Mouse (Mus musculus): ENCODE results near the gene Cnn1. TPM values are rescaled to one million over a fixed set of nuclear protein-coding genes. Genes with fewer than 3 reads are reported as not detected.
"Not testable (repeated sequence)": the region's sequence is repeated elsewhere in the genome, so short reads cannot be mapped to it uniquely, and the experiment has no call there.

Gene Cnn1
- total RNA-seq, 2 experiments from 2014 or later = 0.20 to 0.39 TPM

DNA sequence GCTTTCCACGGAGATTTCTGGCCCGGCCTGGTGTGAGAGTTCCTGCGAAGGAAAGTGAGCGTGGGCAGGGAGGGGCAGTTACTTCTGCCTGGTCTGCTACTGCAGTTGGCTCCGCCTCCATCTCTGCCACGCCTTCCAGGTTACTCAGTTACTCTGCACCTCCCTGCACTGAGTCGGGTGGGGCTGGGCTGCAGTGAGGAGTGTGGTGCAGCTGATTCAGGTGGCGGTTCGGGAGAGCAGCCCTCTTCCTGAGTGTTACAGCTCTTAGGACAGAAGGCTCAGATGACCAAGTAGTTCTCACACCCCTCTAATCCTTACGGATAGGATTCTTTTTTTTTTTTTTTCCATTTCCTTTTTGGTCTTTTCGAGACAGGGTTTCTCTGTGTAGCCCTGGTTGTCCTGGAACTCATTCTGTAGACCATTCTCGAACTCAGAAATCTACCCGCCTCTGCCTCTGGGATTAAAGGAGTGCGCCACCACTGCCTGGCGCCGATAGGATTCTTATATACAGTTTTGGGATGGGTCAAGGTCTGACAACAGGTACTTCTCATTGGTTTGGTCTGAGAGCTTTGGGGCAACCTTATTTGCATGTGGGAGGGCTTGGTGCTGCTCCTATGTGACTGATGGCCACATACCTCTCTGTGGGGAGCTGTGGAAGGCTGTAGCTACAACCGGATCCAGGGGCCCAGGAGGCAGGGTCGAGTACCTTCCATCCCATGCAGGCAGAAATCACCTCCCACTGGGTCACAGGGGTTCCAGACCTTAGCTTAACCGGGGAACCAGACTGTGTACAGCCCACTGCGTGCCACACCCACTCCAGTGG is 50.6 kb downstream of the Cnn1 start:
- DNase-seq (ENCODE audit: extremely low spot score in 1 of 2, low spot score in 2 of 2) = no peak
- intact Hi-C loops (cut with DNase I) = loop anchor here (10.0 kb wide), 1 partner anchor 255 kb away; no protein-coding TSS in a partner anchor

DNA sequence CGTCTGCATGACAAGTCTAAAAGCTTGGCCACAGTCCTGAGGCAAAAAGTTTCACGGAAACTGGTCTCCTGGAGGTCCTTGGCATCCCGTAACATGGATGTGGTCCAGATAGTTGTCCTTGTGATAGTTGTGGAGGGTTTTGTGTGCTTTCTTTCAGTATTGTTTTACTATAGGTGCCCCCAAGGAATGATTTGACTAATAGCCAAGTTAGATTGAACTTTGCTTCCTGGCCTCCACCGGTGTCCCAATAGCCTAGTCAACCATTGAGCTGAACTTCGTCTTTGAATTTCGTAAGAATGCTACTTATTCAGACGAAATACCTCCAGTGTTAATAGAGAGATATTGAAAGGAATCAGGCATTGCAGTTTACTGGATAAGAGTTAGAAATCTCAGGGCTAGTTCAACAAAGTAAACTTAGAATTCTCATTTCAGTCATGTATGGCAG is 51.3 kb downstream of the Cnn1 start:
- intact Hi-C loops (cut with DNase I) = loop anchor here (10.0 kb wide), 1 partner anchor 255 kb away; no protein-coding TSS in a partner anchor
- DNase-seq (ENCODE audit: extremely low spot score in 1 of 2, low spot score in 2 of 2) = not testable (repeated sequence)

DNA sequence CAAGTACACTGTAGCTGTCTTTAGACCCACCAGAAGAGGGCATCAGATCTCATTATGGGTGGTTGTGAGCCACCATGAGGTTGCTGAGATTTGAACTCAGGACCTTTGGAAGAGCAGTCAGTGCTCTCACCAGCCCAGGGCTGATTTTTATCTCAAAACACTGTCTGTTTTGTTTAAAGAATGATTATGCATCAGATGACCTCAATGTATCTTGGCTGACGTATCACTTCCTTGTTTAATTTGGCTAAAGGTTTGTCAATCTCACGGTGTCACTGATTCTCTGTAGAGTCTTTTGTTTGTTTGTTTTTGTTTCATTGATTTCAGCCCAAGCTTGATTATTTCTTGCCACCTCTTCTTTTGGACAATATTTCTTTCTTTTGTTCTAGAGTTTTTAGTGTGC is 51.9 kb downstream of the Cnn1 start:
- no peak for DNase-seq (ENCODE audit: extremely low spot score in 1 of 2, low spot score in 2 of 2)
- intact Hi-C loops (cut with DNase I) = loop anchor here (10.0 kb wide), 1 partner anchor 254 kb away; no protein-coding TSS in a partner anchor

DNA sequence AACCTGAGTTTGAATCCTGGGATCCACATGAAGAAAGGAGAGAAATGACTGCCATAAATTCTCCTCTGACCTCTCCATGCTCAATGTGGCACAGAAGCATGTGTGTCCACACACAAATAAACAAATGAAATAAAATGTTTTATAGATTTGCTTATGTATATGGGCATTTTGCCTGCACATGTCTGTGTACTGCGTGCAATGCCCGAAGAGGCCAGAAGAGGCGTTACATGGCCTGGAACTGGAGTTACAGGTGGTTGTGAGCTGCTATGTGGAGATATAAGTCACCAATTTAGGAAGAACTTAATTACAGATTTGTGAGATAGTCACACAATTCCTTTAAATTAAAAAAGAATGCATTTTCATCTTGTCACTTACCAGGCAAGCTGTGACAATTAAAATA is 54.8 kb downstream of the Cnn1 start:
- intact Hi-C loops (cut with DNase I) = loop anchor here (10.0 kb wide), 1 partner anchor 251 kb away; no protein-coding TSS in a partner anchor
- no peak for DNase-seq (ENCODE audit: extremely low spot score in 1 of 2, low spot score in 2 of 2)

DNA sequence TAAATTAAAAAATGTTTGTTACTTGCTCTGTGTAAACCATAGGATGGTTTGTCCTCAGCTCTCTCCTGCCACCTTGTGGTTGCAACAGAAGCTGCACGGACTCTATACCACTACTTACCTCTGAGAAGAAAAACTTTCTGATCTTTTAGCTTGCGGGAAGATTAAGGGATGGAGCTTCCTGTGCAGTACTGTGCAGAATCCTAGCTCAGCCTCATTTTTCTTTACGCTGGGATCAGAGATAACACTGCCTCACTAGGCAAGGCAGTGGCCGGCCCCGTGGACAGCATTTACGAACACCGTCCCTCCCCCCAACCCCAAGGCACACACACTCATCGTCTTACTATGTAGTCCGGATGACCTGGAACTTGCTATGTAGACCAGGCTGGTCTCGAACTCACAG is 56.6 kb downstream of the Cnn1 start:
- peak; percentile 66 to 70 for DNase-seq (ENCODE audit: extremely low spot score in 1 of 2, low spot score in 2 of 2)
- intact Hi-C loops (cut with DNase I) = loop anchor here (10.0 kb wide), 1 partner anchor 249 kb away; no protein-coding TSS in a partner anchor

DNA sequence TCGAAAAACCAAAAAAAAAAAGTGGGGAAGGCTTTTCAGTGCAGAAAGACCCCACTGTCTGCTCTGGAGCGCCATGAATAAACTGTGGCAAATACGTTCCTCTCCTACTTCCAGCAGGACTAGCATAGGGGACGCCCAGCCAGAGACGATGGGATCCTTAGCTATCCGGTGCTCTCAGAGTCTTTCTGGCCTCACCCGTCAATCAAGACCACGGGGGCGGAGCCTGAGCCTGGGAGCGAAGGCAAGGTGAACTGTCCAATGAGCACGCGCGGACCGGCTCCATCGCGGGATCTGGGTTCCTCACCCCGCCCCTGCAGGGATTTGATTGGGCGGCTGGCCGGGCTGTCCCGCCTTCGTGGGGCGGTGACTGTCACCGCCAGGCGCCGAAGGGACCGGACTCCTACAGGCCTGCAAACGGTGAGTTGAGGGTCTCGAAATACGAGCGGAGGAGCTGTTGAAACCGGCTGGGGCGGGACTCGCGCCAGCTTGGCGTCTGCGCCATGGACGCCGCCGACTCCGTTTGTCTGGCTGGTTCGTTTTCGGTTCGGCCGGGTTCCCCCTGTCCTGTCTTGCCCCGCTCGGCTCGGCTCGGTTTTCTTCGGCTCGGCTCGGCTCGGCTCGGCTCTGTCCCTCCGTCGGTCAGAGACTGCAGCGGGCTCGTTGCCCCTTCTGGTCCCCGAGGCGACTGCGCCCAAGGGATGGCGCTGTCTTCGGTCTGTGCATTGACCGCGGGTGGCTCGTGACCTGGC is 57.7 kb downstream of the Cnn1 start, which contains the start of gene Pigyl:
Pigyl (plus strand) TSS at position 350 of the 749 bp plus-strand sequence.
- DNase-seq (ENCODE audit: extremely low spot score in 1 of 2, low spot score in 2 of 2) = peak; percentile 98 to 100
- intact Hi-C loops (cut with DNase I) = loop anchor here (10.0 kb wide), 1 partner anchor 248 kb away; no protein-coding TSS in a partner anchor

DNA sequence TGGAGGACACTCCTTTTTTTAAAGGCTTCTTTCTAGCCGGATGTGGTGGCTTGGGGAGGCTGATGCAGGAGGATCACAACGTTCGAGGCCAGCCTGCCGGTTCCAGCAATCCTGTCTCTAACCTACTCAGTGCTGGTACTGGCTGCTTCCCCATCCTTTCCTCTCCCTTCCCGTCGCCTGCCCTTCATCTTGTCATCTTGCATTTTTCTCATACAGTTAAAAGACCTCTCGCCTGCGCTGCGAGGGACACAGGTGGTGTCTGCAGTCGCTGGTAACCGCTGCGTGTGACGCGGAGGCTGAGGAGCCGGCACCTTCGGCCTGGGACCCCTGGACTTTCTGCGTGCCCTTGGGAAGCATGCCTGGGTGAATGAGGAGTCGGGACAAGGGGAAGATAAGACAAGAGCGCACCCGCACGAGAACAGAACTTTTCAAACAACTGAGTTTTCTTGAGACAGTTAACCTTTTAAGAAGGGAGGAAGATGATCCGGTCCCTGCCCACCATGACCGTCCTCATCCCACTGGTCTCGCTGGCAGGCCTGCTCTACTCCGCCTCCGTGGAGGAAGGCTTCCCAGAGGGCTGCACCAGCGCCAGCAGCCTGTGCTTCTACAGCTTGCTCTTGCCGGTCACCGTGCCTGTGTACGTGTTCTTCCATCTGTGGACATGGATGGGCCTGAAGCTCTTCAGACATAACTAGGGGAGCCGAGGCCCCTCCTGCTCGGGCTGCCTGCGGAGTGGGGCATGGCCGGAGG is 58.7 kb downstream of the Cnn1 start:
- no peak for DNase-seq (ENCODE audit: extremely low spot score in 1 of 2, low spot score in 2 of 2)
- intact Hi-C loops (cut with DNase I) = loop anchor here (10.0 kb wide), 1 partner anchor 247 kb away; no protein-coding TSS in a partner anchor

Small RNAs within 50 kb of the gene (microRNA-seq; reads per million reads assigned to microRNA genes)
- 1.4 reads per million for gene Mir7084

Other genes with a start within 250 kb of the Cnn1 start
- 10 to 100 TPM; 23.5 to 25.2 TPM for gene Dock6, start 246.6 kb upstream of the Cnn1 start, total RNA-seq (2021)
- 10 to 100 TPM; 22.0 to 25.0 TPM for gene Rab3d, start 181.0 kb upstream of the Cnn1 start, total RNA-seq (2021)
- gene Ccdc159, start 171.7 kb upstream of the Cnn1 start, total RNA-seq (2021) = 10 to 100 TPM; 15.3 to 15.8 TPM
- gene Tmem205, start 171.7 kb upstream of the Cnn1 start, total RNA-seq (2021) = 10 to 100 TPM; 31.2 to 35.1 TPM
- 100 to 1,000 TPM; 259 to 269 TPM for gene Plppr2, start 162.2 kb upstream of the Cnn1 start, total RNA-seq (2021)
- 10 to 100 TPM; 12.6 to 14.9 TPM for gene Swsap1, start 143.5 kb upstream of the Cnn1 start, total RNA-seq (2021)
- 1 to 10 TPM; 1.4 to 1.9 TPM for gene Epor, start 135.7 kb upstream of the Cnn1 start, total RNA-seq (2021)
- 1 to 10 TPM; 1.3 to 1.8 TPM for gene Rgl3, start 109.8 kb upstream of the Cnn1 start, total RNA-seq (2021)
- 1 to 10 TPM; 5.2 to 6.7 TPM for gene Ccdc151, start 96.6 kb upstream of the Cnn1 start, total RNA-seq (2021)
- 10 to 100 TPM; 92.2 to 94.9 TPM for gene Prkcsh, start 96.4 kb upstream of the Cnn1 start, total RNA-seq (2021)
- gene Elavl3, start 47.2 kb upstream of the Cnn1 start, total RNA-seq (2021) = 100 to 1,000 TPM; 184 to 210 TPM
- gene Gm49318, start 28.0 kb upstream of the Cnn1 start, total RNA-seq (2021) = under 1 TPM; 0.85 to 0.94 TPM
- gene Zfp653, start 27.8 kb upstream of the Cnn1 start, total RNA-seq (2021) = 10 to 100 TPM; 20.7 to 20.8 TPM
- 10 to 100 TPM; 40.5 to 42.8 TPM for gene Ecsit, start 13.8 kb upstream of the Cnn1 start, total RNA-seq (2021)
- gene Elof1, start 18.0 kb downstream of the Cnn1 start, total RNA-seq (2021) = 10 to 100 TPM; 63.0 to 63.7 TPM
- gene Acp5, start 36.5 kb downstream of the Cnn1 start, total RNA-seq (2021) = under 1 TPM; 0.61 to 0.75 TPM
- 10 to 100 TPM; 40.9 to 42.3 TPM for gene Pigyl, start 57.6 kb downstream of the Cnn1 start, total RNA-seq (2021)
- gene Zfp872, start 88.9 kb downstream of the Cnn1 start, total RNA-seq (2021) = under 1 TPM; 0.21 to 0.39 TPM
- gene Zfp809, start 126.5 kb downstream of the Cnn1 start, total RNA-seq (2021) = 10 to 100 TPM; 13.6 to 15.6 TPM
- gene Zfp599, start 160.7 kb downstream of the Cnn1 start, total RNA-seq (2021) = 1 to 10 TPM; 3.7 to 4.2 TPM
- gene Zfp810, start 208.4 kb downstream of the Cnn1 start, total RNA-seq (2021) = 10 to 100 TPM; 22.1 to 25.5 TPM

Data from left cerebral cortex, postnatal 10 days (tissue).